Mouse (Mus musculus) kidney, postnatal 0 days (tissue): ENCODE results near the gene Slc22a28. TPM values are rescaled to one million over a fixed set of nuclear protein-coding genes. Genes with fewer than 3 reads are reported as not detected.

Source experiments
- polyA plus RNA-seq: library from polyadenylated mRNA; unstranded; fragments of >200 nt; fragmentation: Nextera tagmentation; extraction: Ambion mirVana; gene quantifications from 2 replicates; pipeline ENCODE4 v1.2.1, GENCODE M21; 2015

Gene Slc22a28
- polyA plus RNA-seq, 1 experiment from 2014 or later = 6.0 TPM

Other genes starting within 250 kb of the Slc22a28 start
- gene Slc22a27, start 166.0 kb downstream of the Slc22a28 start, polyA plus RNA-seq = 9.5 and 9.6 TPM in 2 replicates
- gene Slc22a29, start 86.9 kb upstream of the Slc22a28 start, polyA plus RNA-seq = 19.9 and 20.9 TPM in 2 replicates